Mouse (Mus musculus): Measurements from ENCODE around the gene Soat2.

Soat2 gene

DNA sequence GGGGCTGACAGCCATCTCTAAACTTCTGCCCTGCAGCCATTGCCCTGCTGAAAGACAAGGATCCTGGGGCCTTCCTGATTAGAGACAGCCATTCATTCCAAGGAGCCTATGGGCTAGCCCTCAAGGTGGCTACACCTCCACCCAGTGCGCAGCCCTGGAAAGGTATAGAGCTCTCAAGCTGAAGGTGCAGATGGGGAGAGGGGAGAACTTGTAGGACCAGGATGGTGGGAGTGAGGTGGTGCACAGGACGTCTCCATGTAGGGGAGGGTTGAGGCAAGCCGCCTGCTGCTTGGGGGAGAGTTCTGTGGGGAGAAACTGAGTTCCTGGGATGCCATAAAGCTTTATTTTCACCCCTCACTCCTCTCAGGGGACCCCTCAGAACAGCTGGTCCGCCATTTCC lies 36.7 kb upstream of the Soat2 start:
- in situ Hi-C loops (cut with MboI, MseI): no loop called here

DNA sequence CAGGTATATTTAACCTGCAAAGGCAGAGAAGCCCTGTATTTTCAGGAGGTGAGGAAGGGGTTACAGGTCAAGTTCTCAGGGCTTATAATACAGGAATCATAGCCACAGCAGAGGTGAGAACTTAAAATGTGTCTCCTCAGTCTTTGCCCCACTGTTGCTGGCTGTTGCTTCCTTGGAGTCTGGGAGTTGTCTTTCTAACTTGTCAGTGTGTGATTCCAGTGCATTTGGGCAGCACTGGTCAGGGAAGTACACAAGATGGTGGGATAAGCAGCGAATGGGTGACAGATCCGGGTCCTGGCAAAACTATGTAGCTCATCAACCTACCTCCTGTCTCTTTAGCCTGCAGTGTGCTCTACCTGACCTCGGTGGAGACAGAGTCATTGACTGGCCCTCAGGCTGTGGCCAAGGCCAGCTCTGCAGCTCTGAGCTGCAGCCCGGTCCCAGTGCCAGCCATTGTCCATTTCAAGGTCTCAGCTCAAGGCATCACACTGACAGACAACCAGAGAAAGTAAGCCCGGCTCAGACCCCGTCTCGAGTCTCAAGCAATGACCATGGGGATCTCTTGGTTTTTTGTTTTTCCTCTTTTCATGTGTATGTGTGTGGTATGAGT lies 35.6 kb upstream of the Soat2 start:
- in situ Hi-C loops (cut with MboI, MseI): no loop called here

DNA sequence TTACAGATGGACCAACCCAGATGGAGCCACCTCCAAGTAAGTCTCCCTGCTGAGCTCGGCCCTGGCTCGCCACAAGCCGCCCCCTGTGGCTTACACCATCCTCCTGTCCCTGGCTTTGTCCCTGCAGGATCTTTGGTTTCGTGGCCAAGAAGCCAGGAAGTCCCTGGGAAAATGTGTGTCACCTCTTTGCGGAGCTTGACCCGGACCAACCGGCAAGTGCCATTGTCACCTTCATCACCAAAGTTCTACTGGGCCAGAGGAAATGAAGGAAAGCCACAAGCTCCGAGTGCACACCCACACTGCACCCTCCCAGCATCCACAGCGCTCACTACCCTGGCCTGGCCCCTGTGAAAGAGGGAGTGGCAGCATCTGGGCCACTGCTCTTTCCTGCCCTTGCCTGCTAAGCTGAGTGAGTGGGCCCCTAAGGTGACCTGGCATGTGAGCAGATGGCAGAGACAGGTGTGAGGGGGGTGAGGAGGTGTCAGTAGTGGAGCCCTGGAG lies 34.5 kb upstream of the Soat2 start:
- in situ Hi-C loops (cut with MboI, MseI): no loop called here

DNA sequence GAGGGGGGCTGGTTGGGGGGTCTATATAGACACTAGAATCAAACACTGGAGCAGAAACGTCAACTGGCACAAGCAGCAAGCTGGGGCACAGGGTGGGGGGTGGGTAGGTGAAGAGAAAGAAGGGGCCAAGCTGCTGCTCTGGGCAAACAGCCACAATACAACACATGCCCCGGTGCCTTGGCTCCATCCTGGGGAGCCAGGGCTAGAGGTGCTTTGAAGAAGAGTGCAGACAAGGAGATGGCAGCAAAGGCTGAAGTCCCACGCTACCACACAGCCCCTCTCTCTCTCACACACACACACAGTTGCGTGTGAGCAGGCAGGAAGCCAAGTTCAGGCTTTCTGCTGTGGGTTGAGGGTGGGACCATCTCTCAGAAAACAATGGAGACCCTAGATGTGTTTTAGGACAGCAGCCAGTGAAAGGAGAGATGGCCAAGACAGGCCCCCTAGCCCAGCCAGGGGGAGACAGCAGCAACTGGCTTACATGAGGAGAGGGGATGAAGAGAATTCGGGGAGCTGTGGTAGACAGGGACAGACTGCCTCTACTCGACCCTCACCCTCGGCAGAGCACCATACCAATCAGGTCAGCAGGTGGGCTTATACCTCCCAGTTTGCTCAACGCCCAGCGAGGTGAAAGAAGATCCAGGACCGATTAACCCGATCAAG lies 33.4 kb upstream of the Soat2 start:
- in situ Hi-C loops (cut with MboI, MseI): no loop called here

DNA sequence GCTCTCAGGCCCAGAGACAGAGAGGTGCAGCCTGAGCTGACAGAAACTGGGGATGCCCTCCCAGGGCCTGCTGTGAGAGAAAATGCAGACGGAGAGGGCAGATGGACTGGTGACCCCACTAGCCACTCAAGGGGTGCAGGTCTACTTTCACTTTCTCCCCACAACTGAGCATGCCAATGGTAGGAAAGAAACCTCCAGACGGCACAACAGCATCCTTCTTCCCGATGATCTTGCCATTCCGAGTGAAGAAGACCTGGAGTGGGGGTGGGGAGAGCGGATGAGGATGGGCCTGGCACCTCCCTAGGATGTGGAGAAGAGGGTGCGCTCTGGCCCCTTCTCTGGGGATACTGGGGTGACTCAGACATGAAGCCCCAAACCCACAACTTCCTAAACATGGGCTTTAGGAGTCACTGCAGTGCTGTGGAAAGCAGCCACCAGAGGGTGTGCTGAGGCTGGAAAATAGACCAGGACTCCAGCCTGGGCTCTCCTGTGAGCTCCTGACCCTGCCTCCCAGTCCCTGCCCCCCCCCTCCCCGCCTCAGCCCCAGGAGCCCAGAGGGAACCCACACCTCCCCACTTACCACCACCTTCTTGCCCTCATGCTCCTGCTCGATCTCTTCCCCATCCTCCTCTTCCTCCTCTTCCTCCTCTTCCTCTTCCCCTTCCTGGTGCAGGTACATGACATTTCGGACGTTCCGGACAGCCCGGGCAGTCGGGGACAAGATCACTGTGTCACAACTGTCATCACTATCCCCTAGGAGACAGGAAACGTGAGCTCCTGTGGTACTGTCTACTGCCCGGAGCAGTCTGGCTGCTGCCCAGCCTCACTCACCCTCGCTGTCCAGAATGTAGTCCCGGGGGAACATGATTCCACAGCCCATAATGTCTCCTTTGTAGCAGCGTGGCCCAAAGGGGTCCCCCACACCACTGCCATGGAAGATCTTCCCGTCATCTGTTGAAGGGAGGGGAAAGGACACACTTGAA lies 32.6 kb upstream of the Soat2 start:
- in situ Hi-C loops (cut with MboI, MseI): no loop called here

DNA sequence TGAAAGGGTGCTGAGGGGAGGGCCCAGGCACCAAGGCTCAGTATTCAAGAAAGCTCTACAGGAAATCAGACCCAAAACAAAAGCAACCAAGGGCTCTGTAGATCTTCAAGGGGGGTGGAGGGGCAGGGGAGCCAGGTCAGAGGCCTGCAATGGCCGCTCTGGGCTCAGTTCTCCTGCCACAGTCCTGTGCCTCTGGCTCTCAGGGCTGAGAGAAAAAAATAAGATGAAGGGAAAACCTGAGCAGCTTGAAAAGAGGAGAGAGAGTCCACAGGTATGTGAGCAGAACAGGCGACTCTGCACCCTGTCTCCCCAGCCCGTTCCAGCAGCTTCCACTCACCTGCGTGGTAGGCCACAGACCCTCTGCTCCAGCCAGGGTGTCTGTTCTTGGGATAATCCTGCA lies 31.7 kb upstream of the Soat2 start:
- in situ Hi-C loops (cut with MboI, MseI): no loop called here

DNA sequence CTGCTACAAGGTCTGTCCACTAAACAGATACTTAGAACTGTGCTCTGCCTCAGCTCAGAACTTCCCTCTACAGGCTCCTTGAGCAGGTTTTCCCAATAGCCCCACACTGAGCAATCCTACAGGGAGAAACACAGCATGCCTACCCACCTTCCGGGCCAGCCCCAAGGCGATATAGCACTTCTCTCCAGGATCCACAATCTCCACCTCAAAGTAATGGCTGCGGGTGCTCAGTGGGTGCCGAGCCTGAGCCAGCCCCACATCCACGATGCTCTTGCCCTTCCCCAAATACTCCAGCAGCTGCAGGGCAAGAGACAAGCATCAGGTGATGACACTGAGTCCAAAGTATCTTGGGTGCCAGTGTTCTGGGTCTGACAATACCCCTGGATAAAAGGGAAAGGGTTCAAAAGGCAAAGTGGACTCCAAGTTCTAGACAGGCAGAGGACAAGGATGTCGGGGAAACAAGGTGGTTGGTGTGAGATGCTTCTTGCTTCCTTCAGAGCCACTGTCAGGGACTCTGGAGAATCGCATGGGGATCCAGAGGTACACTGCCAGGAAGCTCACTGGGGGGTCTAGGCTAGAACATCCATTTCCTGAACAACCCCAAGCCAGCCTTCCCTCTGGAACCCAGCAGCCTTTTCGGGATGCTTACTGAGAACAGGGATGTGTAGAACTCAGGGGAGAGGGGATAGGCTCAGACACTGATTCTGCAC lies 31.1 kb upstream of the Soat2 start:
- in situ Hi-C loops (cut with MboI, MseI): no loop called here

DNA sequence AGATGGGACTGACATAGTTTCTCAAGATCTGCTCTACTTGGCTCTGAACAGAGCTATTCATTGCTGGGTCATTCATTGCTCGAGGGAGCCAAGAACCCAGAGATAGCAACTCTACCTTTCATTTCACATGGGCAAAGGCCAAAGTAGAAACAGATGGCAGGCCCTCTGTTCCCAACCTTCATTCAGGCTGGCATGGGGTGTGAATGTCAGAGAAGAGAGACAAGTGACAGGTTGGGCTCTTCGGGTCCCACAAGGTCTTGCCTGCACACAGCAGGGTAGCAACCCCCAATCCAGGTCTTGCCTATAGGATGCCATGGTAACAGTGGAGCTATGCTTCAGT lies 30.5 kb upstream of the Soat2 start:
- in situ Hi-C loops (cut with MboI, MseI): no loop called here

DNA sequence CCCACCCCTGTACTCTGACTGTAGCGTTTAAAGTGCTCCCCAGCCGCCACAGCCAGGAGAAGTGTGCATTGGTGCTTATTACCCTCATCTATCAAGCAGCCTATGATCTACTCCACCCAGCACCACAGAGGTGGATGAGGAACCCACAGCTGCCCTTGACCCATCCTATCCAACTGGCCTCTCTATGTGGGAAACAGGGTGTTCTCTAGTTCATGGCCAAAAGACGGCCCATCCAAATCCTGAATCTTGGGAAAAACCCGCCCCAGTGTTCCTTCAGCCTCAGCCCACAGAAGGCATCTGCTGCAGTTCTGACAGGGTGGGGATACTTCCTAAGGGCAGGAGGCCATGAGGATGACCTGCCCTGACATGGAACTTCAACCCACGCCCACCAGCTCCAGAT lies 29.8 kb upstream of the Soat2 start:
- in situ Hi-C loops (cut with MboI, MseI): no loop called here

DNA sequence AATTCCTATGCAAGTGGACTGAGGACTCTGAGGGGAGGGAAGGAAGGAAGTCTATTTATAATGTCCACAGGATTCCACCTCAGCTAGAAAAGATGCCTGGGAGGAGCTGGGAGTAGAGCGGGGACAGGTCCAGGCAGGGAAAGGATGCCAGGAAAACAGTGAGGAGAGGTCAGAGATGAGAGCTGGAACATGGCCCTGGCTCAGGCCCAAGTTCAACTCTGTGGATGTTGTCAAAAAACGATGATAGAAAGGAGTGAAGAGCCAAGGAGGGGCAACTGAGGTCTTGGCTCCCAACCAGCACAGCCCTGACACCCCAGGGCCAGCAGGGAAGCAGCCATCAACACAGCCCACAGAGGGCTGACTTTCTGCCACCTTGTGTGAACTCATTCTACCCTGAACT lies 24.0 kb upstream of the Soat2 start:
- in situ Hi-C loops (cut with MboI, MseI): no loop called here

DNA sequence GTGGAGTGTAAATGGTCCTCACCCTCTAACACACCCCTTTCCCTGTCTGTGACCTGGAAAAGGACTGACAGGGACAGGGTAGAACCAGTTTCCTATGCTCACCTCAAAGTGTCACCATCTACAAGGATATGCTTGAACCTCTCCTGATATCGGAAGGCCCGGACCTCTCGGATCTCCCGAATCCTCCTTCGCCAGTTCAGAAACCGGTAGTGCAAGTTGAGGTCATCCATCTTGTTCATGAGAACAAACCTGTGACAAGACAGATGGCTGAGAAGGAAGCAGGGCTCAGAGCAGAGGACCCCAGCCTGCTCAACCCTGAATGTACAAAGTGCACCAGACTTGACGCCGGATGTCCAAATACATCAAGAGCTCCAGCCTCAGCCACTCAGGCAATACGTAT lies 17.0 kb upstream of the Soat2 start:
- in situ Hi-C loops (cut with MboI, MseI): no loop called here

DNA sequence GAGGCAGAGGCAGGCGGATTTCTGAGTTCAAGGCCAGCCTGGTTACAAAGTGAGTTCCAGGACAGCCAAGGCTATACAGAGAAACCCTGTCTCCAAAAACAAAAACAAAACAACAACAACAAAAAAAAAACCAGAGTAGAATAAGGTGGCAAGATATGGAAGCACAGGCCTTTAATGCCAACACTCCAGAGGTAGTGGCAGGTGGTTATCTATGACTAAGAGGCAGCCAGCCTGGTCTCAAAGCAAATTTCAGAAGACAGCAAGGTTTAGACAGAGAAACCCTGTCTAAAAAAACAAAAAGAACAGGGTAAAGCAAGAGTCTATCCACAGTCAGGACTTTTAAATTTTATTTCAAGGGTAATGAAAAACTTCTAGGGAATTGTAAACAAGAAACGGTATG lies 15.6 kb upstream of the Soat2 start:
- in situ Hi-C loops (cut with MboI, MseI): no loop called here

DNA sequence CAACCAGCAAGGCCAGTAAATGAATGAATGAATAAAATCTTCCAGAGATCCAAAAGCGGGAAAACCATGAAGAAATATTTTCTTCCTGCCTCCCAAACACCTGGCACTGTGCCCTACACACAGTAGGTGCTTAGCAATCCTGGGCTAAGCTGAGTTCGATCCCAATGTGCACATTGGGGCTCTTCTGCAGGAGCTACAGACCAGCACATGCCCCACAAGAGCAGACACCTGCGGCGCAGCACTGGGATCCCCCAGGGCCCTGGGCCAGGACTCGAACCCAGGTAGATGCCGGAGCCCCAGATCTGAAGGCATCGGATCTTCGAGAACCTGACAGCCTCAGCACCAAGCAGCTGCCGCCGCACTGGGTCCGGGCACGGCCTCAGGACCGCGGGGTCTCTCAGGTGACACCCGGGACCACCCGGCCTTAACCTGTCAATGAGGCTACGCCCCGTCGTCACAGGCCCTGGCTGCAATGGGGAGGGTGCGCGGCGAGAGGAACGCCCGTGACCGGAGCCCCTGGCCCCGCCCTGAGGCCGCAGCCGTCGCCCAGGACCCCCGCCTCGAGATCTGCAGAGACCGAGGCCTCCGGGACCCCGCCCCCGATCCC lies 14.7 kb upstream of the Soat2 start:
- in situ Hi-C loops (cut with MboI, MseI): no loop called here

DNA sequence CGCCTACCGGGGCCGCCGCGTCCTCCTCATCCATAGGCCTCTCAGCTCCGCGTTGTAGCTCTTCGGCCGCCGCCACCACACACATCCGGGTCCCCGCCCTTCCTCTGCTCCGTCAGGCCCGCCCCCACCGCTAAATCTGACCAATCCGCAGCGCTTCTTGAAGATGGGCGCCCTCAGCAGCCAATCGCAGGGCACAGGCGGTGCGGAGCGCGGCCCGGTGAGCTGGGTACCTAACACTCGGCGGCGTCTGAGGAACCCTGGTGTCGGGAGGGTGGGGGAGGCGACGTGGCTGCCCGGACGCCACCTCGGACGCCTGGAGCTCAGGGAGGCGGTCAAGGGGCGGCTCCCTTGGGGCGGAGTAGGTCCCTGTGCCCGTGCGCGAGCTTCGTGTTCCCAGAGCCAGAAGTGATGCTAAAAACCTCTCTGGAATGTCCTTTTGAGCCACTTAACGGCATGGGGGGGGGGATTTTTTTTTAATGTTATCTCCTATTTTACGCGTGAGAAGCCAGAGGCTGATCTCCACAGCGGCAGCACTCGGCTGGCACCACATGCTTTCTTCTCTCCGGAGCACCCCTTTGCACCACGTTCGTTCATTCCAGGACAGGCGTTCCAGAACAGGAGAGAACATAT lies 14.1 kb upstream of the Soat2 start, which contains the start of gene Spryd3:
Spryd3 (minus strand) TSS at position 106 of the 630 bp plus-strand sequence.
- in situ Hi-C loops (cut with MboI, MseI): no loop called here

DNA sequence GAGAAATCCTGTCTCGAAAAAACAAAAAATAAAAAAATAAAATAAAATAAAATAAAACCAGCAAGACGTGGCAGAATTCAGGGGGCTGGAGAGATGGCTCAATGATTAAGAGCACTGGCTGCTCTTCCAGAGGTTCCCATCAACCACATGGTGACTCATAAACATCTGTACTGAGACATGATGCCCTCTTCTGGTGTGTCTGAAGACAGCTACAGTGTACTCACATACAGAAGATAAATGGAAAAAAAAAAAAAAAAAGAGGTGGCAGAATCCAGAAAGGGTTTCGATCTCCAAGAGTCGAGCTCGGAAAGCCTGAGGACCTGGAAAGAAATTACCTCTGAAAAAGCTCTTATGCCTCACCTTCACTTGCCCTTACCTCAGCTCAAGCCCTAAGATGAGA lies 9.2 kb upstream of the Soat2 start:
- in situ Hi-C loops (cut with MboI, MseI): no loop called here

DNA sequence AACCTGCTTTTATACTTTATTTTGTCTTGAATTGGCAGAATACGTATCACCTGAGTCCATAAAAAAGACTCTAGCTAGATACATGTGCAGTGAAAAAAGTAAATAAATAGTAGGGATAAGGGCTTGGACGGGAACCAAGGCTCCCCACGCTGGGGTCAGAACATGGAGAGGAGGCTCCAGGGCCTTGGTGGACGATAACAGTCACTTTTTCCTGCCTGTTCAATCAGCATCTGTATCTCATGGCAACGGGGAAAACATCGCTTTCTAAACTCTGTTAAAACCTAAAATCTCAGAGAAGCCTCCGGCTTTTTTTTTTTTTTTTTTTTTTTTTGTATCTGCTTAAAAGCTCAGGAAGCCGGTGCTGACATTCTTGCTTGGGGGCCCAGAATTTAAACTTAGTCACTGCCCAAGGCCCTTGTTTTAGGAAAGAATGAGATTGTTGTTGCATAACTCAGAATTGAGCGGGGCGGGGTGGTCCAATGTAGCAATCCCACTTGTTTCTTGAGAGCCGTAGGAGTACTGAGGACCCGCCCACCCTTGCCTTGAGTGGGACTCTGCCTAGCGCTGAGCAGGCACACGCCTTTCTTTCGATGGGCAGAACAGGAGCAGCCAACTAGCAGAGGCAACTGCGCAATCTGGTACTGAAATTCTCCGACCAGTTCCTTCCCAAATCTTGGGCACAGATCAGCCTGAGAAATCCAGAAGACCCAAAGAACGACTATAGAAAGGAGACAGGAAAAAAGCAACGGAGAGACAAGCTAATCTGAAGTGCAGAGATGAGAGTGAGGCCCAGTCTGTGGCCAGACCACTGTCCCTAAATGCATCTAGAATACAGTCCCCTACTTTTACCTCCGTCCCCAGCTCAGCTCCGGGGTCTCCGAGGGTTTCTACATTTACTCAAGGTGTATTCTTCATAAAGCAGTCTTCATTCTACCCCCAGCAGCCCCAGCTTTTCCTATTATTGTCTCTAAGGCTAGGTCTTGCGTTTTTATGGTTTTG lies 7.1 kb upstream of the Soat2 start:
- in situ Hi-C loops (cut with MboI, MseI): no loop called here

DNA sequence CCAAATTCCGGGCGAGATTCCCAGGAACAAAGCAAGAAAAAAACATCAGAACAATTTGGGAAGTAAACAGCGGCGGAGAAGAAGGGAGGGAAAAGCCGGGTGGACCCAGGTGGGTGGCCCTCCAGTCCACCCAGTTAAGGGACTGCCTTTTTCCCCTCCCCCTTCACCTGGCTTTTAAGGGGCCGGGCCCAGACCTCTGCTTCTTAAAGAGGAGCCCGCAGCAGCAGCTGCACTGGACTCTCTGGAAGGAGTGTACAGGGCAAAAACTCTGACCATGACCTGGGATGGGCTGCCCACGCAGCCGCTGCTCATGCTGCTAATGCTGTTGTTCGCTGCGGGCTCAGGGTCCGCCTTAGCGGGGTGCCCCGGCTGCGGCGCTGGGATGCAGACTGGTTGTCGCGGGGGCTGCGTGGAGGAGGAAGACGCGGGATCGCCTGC lies 6.0 kb upstream of the Soat2 start, which contains the start of gene Igfbp6:
Igfbp6 (plus strand) TSS at position 89 of the 438 bp plus-strand sequence.
- in situ Hi-C loops (cut with MboI, MseI): no loop called here

DNA sequence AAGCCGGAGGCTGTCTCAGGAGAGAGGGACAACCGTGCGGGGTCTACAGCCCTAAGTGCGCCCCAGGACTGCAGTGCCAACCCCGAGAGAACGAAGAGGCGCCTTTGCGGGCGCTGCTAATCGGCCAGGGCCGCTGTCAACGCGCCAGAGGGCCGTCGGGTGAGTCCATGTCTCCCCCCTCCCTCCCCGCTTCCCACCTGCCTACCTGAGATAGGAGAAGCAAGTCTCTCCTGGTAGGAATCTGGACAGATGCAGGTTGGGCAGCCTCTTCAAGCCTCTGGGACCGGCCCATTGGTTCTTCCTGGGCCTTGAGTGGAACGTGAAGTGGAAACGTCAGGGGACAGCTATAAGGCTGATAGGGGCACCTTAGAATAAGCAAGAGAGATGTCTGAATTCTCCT lies 5.6 kb upstream of the Soat2 start:
- in situ Hi-C loops (cut with MboI, MseI): no loop called here

DNA sequence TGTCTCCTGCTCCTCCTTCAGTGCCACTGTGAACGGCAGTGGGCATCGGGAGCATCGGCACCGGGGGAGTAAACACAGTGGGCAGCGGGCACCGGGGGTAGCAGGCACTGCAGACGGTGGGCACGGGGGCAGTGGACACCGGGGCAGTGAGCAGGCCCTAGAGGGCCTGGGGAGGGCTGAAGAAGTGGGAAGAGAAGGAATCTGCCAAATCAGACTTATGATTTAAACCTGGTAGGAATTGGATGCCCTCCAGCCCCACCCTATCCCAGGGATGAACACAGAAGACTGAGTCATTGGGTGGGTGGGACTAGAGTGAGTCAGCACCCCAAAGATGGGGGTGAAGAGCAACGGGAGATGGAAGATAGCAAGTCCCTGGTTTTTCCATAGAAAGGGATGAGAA lies 5.0 kb upstream of the Soat2 start:
- in situ Hi-C loops (cut with MboI, MseI): no loop called here

DNA sequence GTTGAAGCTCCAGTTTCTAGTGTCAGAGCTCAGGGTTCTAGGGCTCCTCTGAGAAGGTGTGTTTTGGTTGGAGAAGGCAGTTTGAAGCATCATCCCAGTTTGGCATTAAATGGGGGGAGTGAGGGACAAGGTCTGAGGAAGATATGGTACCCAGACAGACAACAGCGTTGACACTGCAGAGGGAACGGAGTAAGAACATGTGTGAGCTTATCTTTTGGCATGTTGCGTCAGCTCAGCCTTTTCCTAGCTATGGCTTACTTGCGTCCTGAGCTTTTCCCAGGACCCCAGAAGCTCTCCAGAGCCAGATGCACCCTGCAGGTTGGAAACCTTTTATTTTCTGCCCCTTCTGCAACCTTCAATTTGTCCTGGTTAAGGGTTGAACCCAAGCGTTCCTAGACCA lies 4.2 kb upstream of the Soat2 start:
- in situ Hi-C loops (cut with MboI, MseI): no loop called here
